In genomic region chr19:47919126-47919965, GRCm38 (mm10) we compare ENCODE assay signal across 8 mouse cellular contexts. TPM values are rescaled to one million over a fixed set of nuclear protein-coding genes. Genes with fewer than 3 reads are reported as not detected.
DNase-seq lines count a peak whose midpoint lies in the region; ATAC-seq and TF ChIP-seq lines count a peak whose summit lies in the region.

Gene Cfap43 (minus strand): TSS chr19:47919287.
Gene Itprip (minus strand): TSS chr19:47919299.

- DNase-seq in B cell, adult 2 months: peak; percentile 84 to 88
- DNase-seq in adrenal gland, postnatal 36 days: peak; percentile 82 to 85
- peak; percentile 85 for DNase-seq in forebrain, embryonic 11.5 days (ENCODE audit: low spot score)
- DNase-seq in heart, postnatal 0 days (ENCODE audit: low spot score): peak; percentile 95
- DNase-seq in kidney, postnatal 36 days: peak; percentile 83 to 89
- DNase-seq in neural tube, embryonic 11.5 days (ENCODE audit: low spot score): peak; percentile 87
- DNase-seq in stomach, postnatal 0 days (ENCODE audit: low spot score): peak; percentile 83

- peak within 1 kb of the TSS; percentile 86 for H3K27ac ChIP-seq in forebrain, embryonic 11.5 days (ENCODE audit: low read depth, low read length)
- H3K27ac ChIP-seq in heart, postnatal 0 days (ENCODE audit: low read depth): peak within 1 kb of the TSS; percentile 98
- H3K27ac ChIP-seq in liver, embryonic 15.5 days (replicated peaks): peak within 1 kb of the TSS; percentile 64
- peak within 1 kb of the TSS; percentile 89 for H3K27ac ChIP-seq in neural tube, embryonic 11.5 days (ENCODE audit: low read depth, low read length)
- peak within 1 kb of the TSS; percentile 97 for H3K27ac ChIP-seq in stomach, postnatal 0 days (replicated peaks)

- no peaks in the 10 kb centered on the region for H3K36me3 ChIP-seq in forebrain, embryonic 11.5 days (ENCODE audit: control insufficient read depth, insufficient read depth, low read length)
- H3K36me3 ChIP-seq in heart, postnatal 0 days (replicated peaks; ENCODE audit: control insufficient read depth, insufficient read depth, low read length): no peaks in the 10 kb centered on the region
- no peaks in the 10 kb centered on the region for H3K36me3 ChIP-seq in liver, embryonic 15.5 days (replicated peaks)
- H3K36me3 ChIP-seq in neural tube, embryonic 11.5 days (ENCODE audit: control insufficient read depth, insufficient read depth, low read length): no peaks in the 10 kb centered on the region
- no peaks in the 10 kb centered on the region for H3K36me3 ChIP-seq in stomach, postnatal 0 days (ENCODE audit: control insufficient read depth, insufficient read depth, low read length)

- WGBS in forebrain, embryonic 11.5 days: under 1% methylated on average over 48 of the region's 48 CpGs
- WGBS in heart, postnatal 0 days: under 1% methylated on average over 48 of the region's 48 CpGs
- under 1% methylated on average over 48 of the region's 48 CpGs for WGBS in liver, embryonic 15.5 days (ENCODE audit: insufficient replicate concordance)
- WGBS in neural tube, embryonic 11.5 days: under 1% methylated on average over 48 of the region's 48 CpGs
- WGBS in stomach, postnatal 0 days: 0% methylated on average over 48 of the region's 48 CpGs

- peaks cover 4% of the 10 kb centered on the region; the same call in 1 of the 2 replicates for H3K4me1 ChIP-seq in forebrain, embryonic 11.5 days (replicated peaks; ENCODE audit: control insufficient read depth, insufficient read depth, low read length)
- H3K4me1 ChIP-seq in heart, postnatal 0 days (ENCODE audit: control insufficient read depth, insufficient read depth): peaks cover 8% of the 10 kb centered on the region
- peaks cover 36% of the 10 kb centered on the region for H3K4me1 ChIP-seq in liver, embryonic 15.5 days (replicated peaks)
- H3K4me1 ChIP-seq in neural tube, embryonic 11.5 days (ENCODE audit: control insufficient read depth, insufficient read depth, low read length): peaks cover 9% of the 10 kb centered on the region
- 0 out of 2 replicates have a peak, but pooled peaks cover 8% of the 10 kb centered on the region for H3K4me1 ChIP-seq in stomach, postnatal 0 days (replicated peaks; ENCODE audit: control insufficient read depth, insufficient read depth)

- peak within 1 kb of the TSS; percentile 84 for H3K4me3 ChIP-seq in forebrain, embryonic 11.5 days (ENCODE audit: low read depth, low read length)
- H3K4me3 ChIP-seq in heart, postnatal 0 days (ENCODE audit: low read depth, low read length): peak within 1 kb of the TSS; percentile 95
- H3K4me3 ChIP-seq in liver, embryonic 15.5 days (replicated peaks): peak within 1 kb of the TSS; percentile 74
- peak within 1 kb of the TSS; percentile 80 for H3K4me3 ChIP-seq in neural tube, embryonic 11.5 days (ENCODE audit: low read depth, low read length)
- peak within 1 kb of the TSS; percentile 80 for H3K4me3 ChIP-seq in stomach, postnatal 0 days (ENCODE audit: low read depth, low read length)

- ATAC-seq in forebrain, embryonic 11.5 days (replicated peaks; ENCODE audit: low FRiP score): peak; percentile 80
- peak; percentile 81 for ATAC-seq in heart, postnatal 0 days (ENCODE audit: insufficient read depth, low read depth)
- ATAC-seq in liver, embryonic 15.5 days (ENCODE audit: insufficient read depth): peak; percentile 76
- ATAC-seq in neural tube, embryonic 11.5 days (ENCODE audit: insufficient read depth, low FRiP score, low TSS enrichment): peak; percentile 78
- peak; percentile 90 for ATAC-seq in stomach, postnatal 0 days (ENCODE audit: low FRiP score, low TSS enrichment)

- peak within 1 kb of the TSS; percentile 91 for H3K4me2 ChIP-seq in forebrain, embryonic 11.5 days (ENCODE audit: low read depth, low read length, severe bottlenecking)
- H3K4me2 ChIP-seq in heart, postnatal 0 days (ENCODE audit: low read depth, low read length): peak within 1 kb of the TSS; percentile 86
- H3K4me2 ChIP-seq in liver, embryonic 15.5 days: peak within 1 kb of the TSS; percentile 91
- H3K4me2 ChIP-seq in neural tube, embryonic 11.5 days (ENCODE audit: low read depth): peak within 1 kb of the TSS; percentile 79
- peak within 1 kb of the TSS; percentile 83 for H3K4me2 ChIP-seq in stomach, postnatal 0 days (replicated peaks; ENCODE audit: low read depth)

- peak; percentile 38 for TF ChIP-seq CTCF in heart, postnatal 0 days (IDR thresholded peaks at IDR 0.05; ENCODE audit: low read depth)
- peak; percentile 68 for TF ChIP-seq CTCF in stomach, postnatal 0 days (IDR thresholded peaks at IDR 0.05; ENCODE audit: low read depth)

- H3K27me3 ChIP-seq in forebrain, embryonic 11.5 days (ENCODE audit: control insufficient read depth, insufficient read depth, low read length): no peaks in the 10 kb centered on the region
- no peaks in the 10 kb centered on the region for H3K27me3 ChIP-seq in heart, postnatal 0 days (ENCODE audit: control insufficient read depth, insufficient read depth, low read length)
- no peaks in the 10 kb centered on the region for H3K27me3 ChIP-seq in liver, embryonic 15.5 days
- H3K27me3 ChIP-seq in neural tube, embryonic 11.5 days (ENCODE audit: control insufficient read depth, insufficient read depth, low read length): no peaks in the 10 kb centered on the region
- no peaks in the 10 kb centered on the region for H3K27me3 ChIP-seq in stomach, postnatal 0 days (ENCODE audit: control insufficient read depth, insufficient read depth, low read length)

- peak; percentile 84 for TF ChIP-seq EP300 in heart, postnatal 0 days (IDR thresholded peaks at IDR 0.05; ENCODE audit: low read depth)
- TF ChIP-seq EP300 in stomach, postnatal 0 days (optimal IDR thresholded peaks at IDR 0.05): peak; percentile 47

- H3K9ac ChIP-seq in forebrain, embryonic 11.5 days (ENCODE audit: low read length): peak within 1 kb of the TSS; percentile 94
- peak within 1 kb of the TSS; percentile 91 for H3K9ac ChIP-seq in heart, postnatal 0 days (replicated peaks; ENCODE audit: low read depth, low read length)
- H3K9ac ChIP-seq in liver, embryonic 15.5 days: peak within 1 kb of the TSS; percentile 73
- H3K9ac ChIP-seq in neural tube, embryonic 11.5 days (ENCODE audit: low read length): peak within 1 kb of the TSS; percentile 93
- peak within 1 kb of the TSS; percentile 80 for H3K9ac ChIP-seq in stomach, postnatal 0 days (ENCODE audit: low read length)

- no peaks in the 10 kb centered on the region for H3K9me3 ChIP-seq in forebrain, embryonic 11.5 days (ENCODE audit: control insufficient read depth, low read length)
- no peaks in the 10 kb centered on the region for H3K9me3 ChIP-seq in heart, postnatal 0 days (replicated peaks; ENCODE audit: control insufficient read depth, low read length)
- no peaks in the 10 kb centered on the region for H3K9me3 ChIP-seq in liver, embryonic 15.5 days (replicated peaks)
- no peaks in the 10 kb centered on the region for H3K9me3 ChIP-seq in neural tube, embryonic 11.5 days (ENCODE audit: control insufficient read depth, low read length)
- no peaks in the 10 kb centered on the region for H3K9me3 ChIP-seq in stomach, postnatal 0 days (ENCODE audit: control insufficient read depth, low read length)

RNA-seq across cellular contexts. Expression of gene Cfap43, which starts in this region (rescaled TPM):
- total RNA-seq in adrenal gland, postnatal 36 days (2021): not detected
- polyA plus RNA-seq in forebrain, embryonic 11.5 days (2014; fragmentation: Nextera tagmentation; extraction: Ambion mirVana): 0.04 and 0.15 TPM in 2 replicates
- total RNA-seq in heart, postnatal 0 days (2014; rRNA removed; ENCODE audit: low replicate concordance): 0.08 TPM in 1 of 2 replicates, not detected in the other
- 0.15 and 0.43 TPM in 2 replicates for polyA plus RNA-seq in heart, postnatal 0 days (2015; fragmentation: Nextera tagmentation; extraction: Ambion mirVana)
- polyA plus RNA-seq in liver, embryonic 15.5 days (2015; fragmentation: Nextera tagmentation; extraction: Ambion mirVana): 0.02 TPM in 1 of 2 replicates, not detected in the other
- polyA plus RNA-seq in neural tube, embryonic 11.5 days (2014; fragmentation: Nextera tagmentation; extraction: Ambion mirVana): 0.09 and 0.19 TPM in 2 replicates
- polyA plus RNA-seq in stomach, postnatal 0 days (2015; fragmentation: Nextera tagmentation; extraction: Ambion mirVana): 0.51 and 1.1 TPM in 2 replicates

RNA-seq across cellular contexts. Expression of gene Itprip, which starts in this region (rescaled TPM):
- 10 to 100 TPM; 17.9 to 25.1 TPM for total RNA-seq in adrenal gland, postnatal 36 days (2021)
- polyA plus RNA-seq in forebrain, embryonic 11.5 days (2014; fragmentation: Nextera tagmentation; extraction: Ambion mirVana): 18.8 and 20.4 TPM in 2 replicates
- total RNA-seq in heart, postnatal 0 days (2014; rRNA removed; ENCODE audit: low replicate concordance): 27.2 and 30.1 TPM in 2 replicates
- 9.5 and 10.5 TPM in 2 replicates for polyA plus RNA-seq in heart, postnatal 0 days (2015; fragmentation: Nextera tagmentation; extraction: Ambion mirVana)
- polyA plus RNA-seq in liver, embryonic 15.5 days (2015; fragmentation: Nextera tagmentation; extraction: Ambion mirVana): 4.1 and 4.8 TPM in 2 replicates
- polyA plus RNA-seq in neural tube, embryonic 11.5 days (2014; fragmentation: Nextera tagmentation; extraction: Ambion mirVana): 15.4 and 15.8 TPM in 2 replicates
- 7.9 and 9.0 TPM in 2 replicates for polyA plus RNA-seq in stomach, postnatal 0 days (2015; fragmentation: Nextera tagmentation; extraction: Ambion mirVana)

Comparison
In these comparisons a context has a peak if more than half of its experiments do, and no peak if none do; other contexts are left out.
1. Peak in every context shown above with its lines: DNase-seq, ATAC-seq, H3K4me3 ChIP-seq and H3K27ac ChIP-seq.